Mouse (Mus musculus) kidney, postnatal 0 days (tissue): ENCODE measurements around the gene S100a1. TPM values are rescaled to one million over a fixed set of nuclear protein-coding genes. Genes with fewer than 3 reads are reported as not detected.

ENCODE experiments used
- ATAC-seq: fragments of 200-750 bp; cut with Nextera tagmentation; replicated peaks from 2 replicates; pipeline ENCODE4 v1.8.0; 2017; ENCODE audit warnings: low read depth, moderate number of reproducible peaks, moderate TSS enrichment, moderate library complexity; ENCODE audit not compliant: low FRiP score
- DNase-seq: peaks from one replicate; pipeline ENCODE4 v3.0.0-alpha.2; 2016; ENCODE audit warnings: low spot score
- H3K27ac ChIP-seq: fragments of 300-500 bp; sonication (generic); 2 replicates; pipeline ENCODE4 v1.5.1; 2014; ENCODE audit warnings: mild to moderate bottlenecking
- H3K27me3 ChIP-seq: fragments of 300-500 bp; sonication (generic); 2 replicates; pipeline ENCODE4 v1.6.1; 2014; ENCODE audit warnings: low read length, mixed read lengths; ENCODE audit not compliant: insufficient read depth
- H3K36me3 ChIP-seq: fragments of 300-500 bp; sonication (generic); 2 replicates; pipeline ENCODE4 v1.6.1; 2014; ENCODE audit warnings: low read length, mixed read lengths; ENCODE audit not compliant: insufficient read depth
- H3K4me1 ChIP-seq: fragments of 300-500 bp; sonication (generic); replicated peaks from 2 replicates; pipeline ENCODE4 v1.6.1; 2014; ENCODE audit warnings: antibody characterized with exemption, low read length, mixed read lengths; ENCODE audit not compliant: insufficient read depth
- H3K4me2 ChIP-seq: fragments of 300-500 bp; sonication (generic); 2 replicates; pipeline ENCODE4 v1.6.1; 2014; ENCODE audit warnings: mild to moderate bottlenecking, low read length, moderate library complexity, mixed read lengths
- H3K4me3 ChIP-seq: fragments of 300-500 bp; sonication (generic); replicated peaks from 2 replicates; pipeline ENCODE4 v1.5.1; 2014; ENCODE audit warnings: low read depth, low read length
- H3K9ac ChIP-seq: fragments of 300-500 bp; sonication (generic); 2 replicates; pipeline ENCODE4 v1.6.1; 2014; ENCODE audit warnings: low read depth, low read length
- H3K9me3 ChIP-seq: fragments of 300-500 bp; sonication (generic); replicated peaks from 2 replicates; pipeline ENCODE4 v1.6.1; 2016; ENCODE audit warnings: low read length, inconsistent platforms, mixed read lengths
- CTCF ChIP-seq: IDR thresholded peaks from 2 replicates; pipeline ENCODE4 v1.5.1; 2016; ENCODE audit warnings: antibody characterized with exemption, low read depth, mild to moderate bottlenecking, moderate library complexity
- WGBS: fragments of 180-500 bp; shearing (Covaris S2); extraction: QIAGEN DNeasy Blood & Tissue Kit; methylation state at CpG from one replicate; pipeline ENCODE4 v1.1.7; 2014; 5-methylcytosine and 5-hydroxymethylcytosine counted together
- polyA plus RNA-seq: library from polyadenylated mRNA; unstranded; fragments of >200 nt; fragmentation: Nextera tagmentation; extraction: Ambion mirVana; gene quantifications from 2 replicates; pipeline ENCODE4 v1.2.1, GENCODE M21; 2015

The S100a1 gene
- polyA plus RNA-seq, 1 experiment from 2014 or later, result 353 TPM

- Histone ChIP-seq H3K4me1 (peaks cover 24% of the 10 kb centered on the region), H3K27me3 (no peaks in the 10 kb centered on the region), H3K4me3 (peak overlapping the region; percentile 6; the same call in 1 of the 2 replicates), H3K9me3 (no peaks in the 10 kb centered on the region), H3K36me3 (0 out of 2 replicates have a peak, but pooled peaks cover 7% of the 10 kb centered on the region), H3K27ac (peak overlapping the region; percentile 78), H3K4me2 (peak overlapping the region; percentile 41), H3K9ac (peak overlapping the region; percentile 53)
- DNase-seq (peak; percentile 79), ATAC-seq (peak; percentile 46; the same call in 1 of the 2 replicates)
- WGBS, result 27% methylated on average over 4 of the region's 4 CpGs
- no peak for TF ChIP-seq CTCF
Observed at GRCm38 (mm10) chr3:90540904-90541303, 26.7 kb upstream of the S100a1 start.

GRCm38 (mm10) chr3:90537905-90538296 lies 23.7 kb upstream of the S100a1 start:
- Histone ChIP-seq H3K27ac (peak overlapping the region; percentile 93), H3K4me2 (peak overlapping the region; percentile 50), H3K9me3 (no peaks in the 10 kb centered on the region), H3K9ac (peak overlapping the region; percentile 55), H3K4me1 (peaks cover 24% of the 10 kb centered on the region), H3K36me3 (0 out of 2 replicates have a peak, but pooled peaks cover 4% of the 10 kb centered on the region), H3K4me3 (peak overlapping the region; percentile 27), H3K27me3 (no peaks in the 10 kb centered on the region)
- ATAC-seq (0 out of 2 replicates have a peak, but pooled peaks have one; percentile 3), DNase-seq (no peak)
- WGBS, result 59% methylated on average over 5 of the region's 5 CpGs
- TF ChIP-seq CTCF, result no peak

- H3K9ac ChIP-seq, result peak within 1 kb of the TSS; percentile 55
- H3K4me1 ChIP-seq, result peaks cover 24% of the 10 kb centered on the region
- peak within 1 kb of the TSS; percentile 50 for H3K4me2 ChIP-seq
- 0 out of 2 replicates have a peak, but pooled peaks cover under 1% of the 10 kb centered on the region for H3K36me3 ChIP-seq
- no peak for TF ChIP-seq CTCF
- peak within 1 kb of the TSS; percentile 27 for H3K4me3 ChIP-seq
- peak; percentile 81 for DNase-seq
- peak within 1 kb of the TSS; percentile 93 for H3K27ac ChIP-seq
- ATAC-seq, result peak; percentile 87
- WGBS, result 22% methylated on average over 10 of the region's 10 CpGs
- no peaks in the 10 kb centered on the region for H3K27me3 ChIP-seq
- H3K9me3 ChIP-seq, result no peaks in the 10 kb centered on the region
Observed at GRCm38 (mm10) chr3:90537141-90537904, 23.1 kb upstream of the S100a1 start, which contains the start of gene S100a16. TSS of gene S100a16 (plus strand) at chr3:90537254.

GRCm38 (mm10) chr3:90535446-90535845 lies 21.3 kb upstream of the S100a1 start:
- Histone ChIP-seq H3K4me2 (no peak overlapping the region), H3K27ac (no peak overlapping the region), H3K4me1 (peaks cover 14% of the 10 kb centered on the region; the same call in 1 of the 2 replicates), H3K9me3 (no peaks in the 10 kb centered on the region), H3K9ac (no peak overlapping the region), H3K27me3 (no peaks in the 10 kb centered on the region), H3K36me3 (no peaks in the 10 kb centered on the region), H3K4me3 (no peak overlapping the region)
- WGBS, result 60% methylated on average over 1 of the region's 1 CpGs
- ATAC-seq (no peak), DNase-seq (no peak)
- no peak for TF ChIP-seq CTCF

GRCm38 (mm10) chr3:90531713-90532112 lies 17.5 kb upstream of the S100a1 start:
- ATAC-seq (no peak), DNase-seq (no peak)
- H3K9me3 ChIP-seq, result no peaks in the 10 kb centered on the region
- H3K36me3 ChIP-seq, result no peaks in the 10 kb centered on the region
- H3K4me2 ChIP-seq, result no peak overlapping the region
- no peak overlapping the region for H3K27ac ChIP-seq
- TF ChIP-seq CTCF, result no peak
- no peaks in the 10 kb centered on the region for H3K27me3 ChIP-seq
- WGBS, result 59% methylated on average over 5 of the region's 5 CpGs
- no peak overlapping the region for H3K9ac ChIP-seq
- H3K4me3 ChIP-seq, result no peak overlapping the region
- H3K4me1 ChIP-seq, result no peaks in the 10 kb centered on the region

- no peak for DNase-seq
- Histone ChIP-seq H3K4me1 (no peaks in the 10 kb centered on the region), H3K27me3 (no peaks in the 10 kb centered on the region), H3K9ac (no peak overlapping the region), H3K9me3 (no peaks in the 10 kb centered on the region), H3K36me3 (no peaks in the 10 kb centered on the region), H3K4me3 (no peak overlapping the region), H3K27ac (no peak overlapping the region), H3K4me2 (no peak overlapping the region)
- no peak for TF ChIP-seq CTCF
- no peak for ATAC-seq
- 82% methylated on average over 7 of the region's 7 CpGs for WGBS
Observed at GRCm38 (mm10) chr3:90527291-90527873, 13.2 kb upstream of the S100a1 start.
